Mouse (Mus musculus) C2C12 (cell line): ENCODE data around the gene Axin2. TPM values are rescaled to one million over a fixed set of nuclear protein-coding genes. Genes with fewer than 3 reads are reported as not detected.

Source experiments
- H3K27me3 ChIP-seq: one replicate; pipeline ENCODE4 v1.6.1; 2011; ENCODE audit not compliant: control insufficient read depth, insufficient read depth, insufficient read length
- H3K36me3 ChIP-seq: one replicate; pipeline ENCODE4 v1.6.1; 2011; ENCODE audit not compliant: control insufficient read depth, insufficient read depth
- H3K4me3 ChIP-seq: one replicate; pipeline ENCODE4 v1.5.1; 2011; ENCODE audit warnings: mild to moderate bottlenecking, control low read depth; ENCODE audit not compliant: poor library complexity, insufficient read depth, severe bottlenecking
- H3K79me2 ChIP-seq: one replicate; pipeline ENCODE4 v1.6.1; 2011; ENCODE audit not compliant: control insufficient read depth, insufficient read depth
- H3K79me3 ChIP-seq: one replicate; pipeline ENCODE4 v1.6.1; 2011; ENCODE audit warnings: low read depth, control low read depth
- H3ac ChIP-seq: one replicate; pipeline ENCODE3; 2011; ENCODE audit warnings: low read depth; ENCODE audit not compliant: control insufficient read depth, insufficient read length
- CEBPB ChIP-seq: IDR thresholded peaks from one replicate; pipeline ENCODE4 v1.6.1; 2011; ENCODE audit warnings: low read depth, mild to moderate bottlenecking, control low read depth, moderate library complexity
- CTCF ChIP-seq: IDR thresholded peaks from one replicate; pipeline ENCODE4 v1.5.1; 2011; ENCODE audit not compliant: control insufficient read depth, insufficient read depth, insufficient read length
- FOSL1 ChIP-seq: IDR thresholded peaks from one replicate; pipeline ENCODE4 v1.8.0; 2011; ENCODE audit warnings: mild to moderate bottlenecking, low read length; ENCODE audit not compliant: poor library complexity, insufficient read depth, severe bottlenecking
- MAX ChIP-seq: IDR thresholded peaks from one replicate; pipeline ENCODE4 v1.6.1; 2011; ENCODE audit warnings: mild to moderate bottlenecking, control low read depth
- MYOD1 ChIP-seq: IDR thresholded peaks from one replicate; pipeline ENCODE4 v1.6.1; 2011; ENCODE audit warnings: low read depth; ENCODE audit not compliant: control insufficient read depth, insufficient read length
- MYOG ChIP-seq: IDR thresholded peaks from one replicate; pipeline ENCODE4 v1.6.1; 2011; ENCODE audit not compliant: control insufficient read depth, insufficient read length; ENCODE audit errors: extremely low read depth
- USF1 ChIP-seq: IDR thresholded peaks from one replicate; pipeline ENCODE4 v1.6.1; 2011; ENCODE audit warnings: low read depth, mild to moderate bottlenecking, control low read depth, moderate library complexity
- polyA plus RNA-seq: library from polyadenylated mRNA; unstranded; fragments of >200 nt; fragmentation: generic; extraction: Trizol; gene quantifications from one replicate; pipeline ENCODE4 v1.2.1, GENCODE M21; 2012; ENCODE audit warnings: missing spikeins

Gene Axin2
- polyA plus RNA-seq, 1 experiment, result 0.16 TPM

GRCm38 (mm10) chr11:108947425-108948184, 27.5 kb downstream of the Axin2 start:
- Histone ChIP-seq H3ac (no peak overlapping the region), H3K36me3 (no peaks in the 10 kb centered on the region), H3K4me3 (no peak overlapping the region), H3K79me2 (no peaks in the 10 kb centered on the region), H3K79me3 (no peaks in the 10 kb centered on the region), H3K27me3 (no peaks in the 10 kb centered on the region)
- TF ChIP-seq MYOD1 (no peak), MAX (no peak), CEBPB (no peak), FOSL1 (no peak), USF1 (no peak), CTCF (no peak), MYOG (no peak)

- H3ac ChIP-seq, result no peak overlapping the region
- H3K36me3 ChIP-seq, result no peaks in the 10 kb centered on the region
- no peaks in the 10 kb centered on the region for H3K79me2 ChIP-seq
- H3K79me3 ChIP-seq, result no peaks in the 10 kb centered on the region
- no peaks in the 10 kb centered on the region for H3K27me3 ChIP-seq
- no peak for TF ChIP-seq CEBPB
- no peak for TF ChIP-seq USF1
- TF ChIP-seq CTCF, result no peak
- TF ChIP-seq FOSL1, result no peak
- no peak for TF ChIP-seq MYOG
- TF ChIP-seq MAX, result no peak
- H3K4me3 ChIP-seq, result no peak overlapping the region
These were observed 28.4 kb downstream of the Axin2 start for GRCm38 (mm10) chr11:108948501-108948900.

- TF ChIP-seq MAX (no peak), FOSL1 (no peak), CTCF (no peak), CEBPB (no peak), MYOG (no peak), MYOD1 (no peak), USF1 (no peak)
- Histone ChIP-seq H3K79me3 (no peaks in the 10 kb centered on the region), H3K36me3 (no peaks in the 10 kb centered on the region), H3K4me3 (no peak overlapping the region), H3K27me3 (no peaks in the 10 kb centered on the region), H3K79me2 (no peaks in the 10 kb centered on the region), H3ac (no peak overlapping the region)
These were observed 28.8 kb downstream of the Axin2 start for GRCm38 (mm10) chr11:108948931-108949330.

GRCm38 (mm10) chr11:108952343-108952742, 32.2 kb downstream of the Axin2 start:
- no peaks in the 10 kb centered on the region for H3K79me3 ChIP-seq
- no peaks in the 10 kb centered on the region for H3K36me3 ChIP-seq
- TF ChIP-seq MYOD1 (no peak), CTCF (no peak), MYOG (no peak), FOSL1 (no peak), CEBPB (no peak), MAX (no peak), USF1 (no peak)
- H3K27me3 ChIP-seq, result no peaks in the 10 kb centered on the region
- H3K4me3 ChIP-seq, result no peak overlapping the region
- no peak overlapping the region for H3ac ChIP-seq
- H3K79me2 ChIP-seq, result no peaks in the 10 kb centered on the region

- Histone ChIP-seq H3K36me3 (no peaks in the 10 kb centered on the region), H3K4me3 (no peak overlapping the region), H3K79me2 (no peaks in the 10 kb centered on the region), H3K79me3 (no peaks in the 10 kb centered on the region), H3K27me3 (no peaks in the 10 kb centered on the region), H3ac (no peak overlapping the region)
- TF ChIP-seq CEBPB (no peak), CTCF (no peak), MYOD1 (no peak), FOSL1 (no peak), MYOG (no peak), MAX (no peak), USF1 (no peak)
These were observed 35.8 kb downstream of the Axin2 start for GRCm38 (mm10) chr11:108955943-108956342.

GRCm38 (mm10) chr11:108958349-108958748, 38.2 kb downstream of the Axin2 start:
- H3K27me3 ChIP-seq, result no peaks in the 10 kb centered on the region
- no peaks in the 10 kb centered on the region for H3K36me3 ChIP-seq
- TF ChIP-seq MYOG (no peak), MAX (no peak), CTCF (no peak), MYOD1 (no peak), CEBPB (no peak), FOSL1 (no peak), USF1 (no peak)

More at GRCm38 (mm10) chr11:108958349-108958748, 38.2 kb downstream of the Axin2 start:
- Histone ChIP-seq H3K79me3 (no peaks in the 10 kb centered on the region), H3ac (no peak overlapping the region), H3K79me2 (no peaks in the 10 kb centered on the region), H3K4me3 (no peak overlapping the region)
